Mouse (Mus musculus) bone marrow, adult 2 months (tissue): ENCODE data around the gene Tradd.

Experiments used
- CTCF ChIP-seq: fragments of 200-500 bp; IDR thresholded peaks from 2 replicates; pipeline ENCODE4 v1.5.1; 2011; ENCODE audit warnings: low read length, control low read depth; ENCODE audit not compliant: control insufficient read depth, insufficient read depth
- POLR2A ChIP-seq: fragments of 200-500 bp; IDR thresholded peaks from 2 replicates; pipeline ENCODE4 v1.6.1; 2011; ENCODE audit warnings: low read depth, mild to moderate bottlenecking, control low read depth, low read length, borderline replicate concordance; ENCODE audit not compliant: control insufficient read depth

GRCm38 (mm10) chr8:105264024-105264982 is at the start of gene Tradd, which contains the start of gene Fbxl8:
- TF ChIP-seq POLR2A (peak; percentile 61; the same call in 1 of the 2 replicates), CTCF (peak; percentile 6; the same call in 1 of the 2 replicates)
